Mouse (Mus musculus) intestine, embryonic 16.5 days (tissue): ENCODE data around the gene Gm20388. TPM values are rescaled to one million over a fixed set of nuclear protein-coding genes. Genes with fewer than 3 reads are reported as not detected.

Experiments used
- ATAC-seq: fragments of 200-750 bp; cut with Nextera tagmentation; 2 replicates; pipeline ENCODE4 v1.8.0; 2017; ENCODE audit warnings: moderate TSS enrichment, moderate library complexity
- H3K27ac ChIP-seq: fragments of 300-500 bp; sonication (generic); 2 replicates; pipeline ENCODE4 v1.5.1; 2014; ENCODE audit warnings: mild to moderate bottlenecking, low read length
- H3K27me3 ChIP-seq: fragments of 300-500 bp; sonication (generic); replicated peaks from 2 replicates; pipeline ENCODE4 v1.6.1; 2014; ENCODE audit warnings: low read length, control low read depth, mixed read lengths; ENCODE audit not compliant: control insufficient read depth, insufficient read depth
- H3K36me3 ChIP-seq: fragments of 300-500 bp; sonication (generic); 2 replicates; pipeline ENCODE4 v1.6.1; 2014; ENCODE audit warnings: low read length, control low read depth; ENCODE audit not compliant: control insufficient read depth, insufficient read depth
- H3K4me1 ChIP-seq: fragments of 300-500 bp; sonication (generic); 2 replicates; pipeline ENCODE4 v1.6.1; 2014; ENCODE audit warnings: low read length, control low read depth, mixed read lengths; ENCODE audit not compliant: control insufficient read depth, insufficient read depth
- H3K4me2 ChIP-seq: fragments of 300-500 bp; sonication (generic); 2 replicates; pipeline ENCODE4 v1.6.1; 2014; ENCODE audit warnings: low read depth, low read length, control low read depth
- H3K4me3 ChIP-seq: fragments of 300-500 bp; sonication (generic); 2 replicates; pipeline ENCODE4 v1.5.1; 2014; ENCODE audit warnings: mild to moderate bottlenecking, low read length
- H3K9ac ChIP-seq: fragments of 300-500 bp; sonication (generic); 2 replicates; pipeline ENCODE4 v1.6.1; 2014; ENCODE audit warnings: low read depth, low read length
- H3K9me3 ChIP-seq: fragments of 300-500 bp; sonication (generic); 2 replicates; pipeline ENCODE4 v1.6.1; 2016; ENCODE audit warnings: low read length, control low read depth; ENCODE audit not compliant: control insufficient read depth
- WGBS: fragments of 180-500 bp; shearing (Covaris S2); extraction: QIAGEN DNeasy Blood & Tissue Kit; methylation state at CpG from one replicate; pipeline ENCODE4 v1.1.7; 2014; 5-methylcytosine and 5-hydroxymethylcytosine counted together
- polyA plus RNA-seq: library from polyadenylated mRNA; unstranded; fragments of >200 nt; fragmentation: Nextera tagmentation; extraction: Ambion mirVana; gene quantifications from 2 replicates; pipeline ENCODE4 v1.2.1, GENCODE M21; 2015

Gm20388 gene
- polyA plus RNA-seq, 1 experiment from 2014 or later = 5.8 TPM

- 60% methylated on average over 13 of the region's 13 CpGs for WGBS
- Histone ChIP-seq H3K27ac (no peak overlapping the region), H3K27me3 (no peaks in the 10 kb centered on the region)
Observed at GRCm38 (mm10) chr8:122700628-122701027, 2790.0 kb downstream of the Gm20388 start.

GRCm38 (mm10) chr8:122701441-122702185 is 2791.0 kb downstream of the Gm20388 start:
- H3K4me3 ChIP-seq = no peak overlapping the region
- no peaks in the 10 kb centered on the region for H3K36me3 ChIP-seq
- peaks cover 6% of the 10 kb centered on the region; the same call in 1 of the 2 replicates for H3K4me1 ChIP-seq
- WGBS = 79% methylated on average over 12 of the region's 12 CpGs
- peak overlapping the region; percentile 9; the same call in 1 of the 2 replicates for H3K27ac ChIP-seq
- no peak for ATAC-seq
- no peaks in the 10 kb centered on the region for H3K9me3 ChIP-seq
- no peak overlapping the region for H3K4me2 ChIP-seq
- no peaks in the 10 kb centered on the region for H3K27me3 ChIP-seq
- H3K9ac ChIP-seq = peak overlapping the region; percentile 17; the same call in 1 of the 2 replicates

More at GRCm38 (mm10) chr8:122700628-122701027, 2790.0 kb downstream of the Gm20388 start:
- H3K9me3 ChIP-seq = no peaks in the 10 kb centered on the region
- no peak overlapping the region for H3K4me2 ChIP-seq
- no peak for ATAC-seq
- no peak overlapping the region for H3K9ac ChIP-seq
- no peaks in the 10 kb centered on the region for H3K36me3 ChIP-seq
- peaks cover 6% of the 10 kb centered on the region; the same call in 1 of the 2 replicates for H3K4me1 ChIP-seq
- H3K4me3 ChIP-seq = no peak overlapping the region

DNA sequence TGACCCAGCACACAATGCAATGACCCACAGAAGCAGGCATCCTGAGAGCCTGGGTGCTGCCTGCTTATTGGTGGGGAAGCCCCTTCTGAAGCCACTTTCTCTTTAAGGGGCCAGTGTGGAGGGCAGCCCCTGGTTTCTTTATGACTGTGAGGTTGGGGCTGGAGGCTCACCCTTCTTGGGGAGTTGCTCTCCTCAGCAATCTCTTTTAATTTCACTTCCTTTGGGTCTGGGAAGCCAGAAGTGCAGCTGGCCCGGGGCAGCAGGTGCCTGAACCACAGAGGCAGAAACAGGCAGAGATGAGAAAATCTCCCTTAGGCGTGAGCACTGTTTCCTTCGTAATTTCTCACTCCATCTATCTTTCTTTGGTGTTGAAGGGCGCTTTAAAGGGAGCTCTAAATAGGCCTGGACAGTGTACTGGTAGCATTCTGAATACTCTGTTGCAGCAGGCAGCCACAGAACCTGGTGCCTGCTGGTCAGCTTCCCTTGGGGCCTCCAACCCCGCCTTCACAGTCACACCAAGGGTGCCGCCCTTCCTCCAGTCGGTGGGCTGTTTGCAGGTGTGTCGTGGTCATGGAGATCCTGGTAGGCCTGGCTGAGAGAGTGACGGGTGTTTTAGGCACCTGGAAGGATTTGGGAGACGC is 2791.8 kb downstream of the Gm20388 start:
- Histone ChIP-seq H3K27ac (peak overlapping the region; percentile 9; the same call in 1 of the 2 replicates), H3K27me3 (no peaks in the 10 kb centered on the region; the same call in 1 of the 2 replicates), H3K4me1 (peaks cover 6% of the 10 kb centered on the region; the same call in 1 of the 2 replicates), H3K9me3 (no peaks in the 10 kb centered on the region), H3K36me3 (no peaks in the 10 kb centered on the region), H3K9ac (peak overlapping the region; percentile 17; the same call in 1 of the 2 replicates), H3K4me2 (no peak overlapping the region), H3K4me3 (no peak overlapping the region)
- WGBS = 43% methylated on average over 10 of the region's 10 CpGs
- ATAC-seq = no peak

DNA sequence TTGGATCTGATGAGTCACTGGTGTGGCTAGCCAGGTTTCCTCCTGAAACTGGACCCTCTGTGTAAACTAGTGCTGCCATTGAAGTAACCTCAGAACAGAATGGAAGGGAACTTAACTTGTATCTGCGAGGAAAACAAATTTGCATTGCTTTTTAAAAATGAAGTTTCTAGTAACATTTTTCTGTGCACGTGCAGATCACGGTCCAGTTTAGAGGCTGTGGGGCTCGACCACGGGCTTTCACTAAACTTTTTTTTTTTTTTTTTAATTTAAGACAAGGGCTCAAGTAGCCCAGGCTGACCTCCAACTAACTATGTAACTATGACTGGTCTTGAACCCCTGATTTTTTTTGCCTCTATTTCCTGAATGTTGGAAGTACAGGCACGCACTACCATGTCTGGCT is 2792.3 kb downstream of the Gm20388 start:
- H3K27me3 ChIP-seq = no peaks in the 10 kb centered on the region; the same call in 1 of the 2 replicates
- no peak overlapping the region for H3K4me2 ChIP-seq
- no peak overlapping the region for H3K27ac ChIP-seq
- H3K9ac ChIP-seq = peak overlapping the region; percentile 17; the same call in 1 of the 2 replicates
- ATAC-seq = no peak
- 83% methylated on average over 6 of the region's 6 CpGs for WGBS
- peaks cover 6% of the 10 kb centered on the region; the same call in 1 of the 2 replicates for H3K4me1 ChIP-seq
- H3K9me3 ChIP-seq = no peaks in the 10 kb centered on the region
- no peak overlapping the region for H3K4me3 ChIP-seq
- no peaks in the 10 kb centered on the region for H3K36me3 ChIP-seq

DNA sequence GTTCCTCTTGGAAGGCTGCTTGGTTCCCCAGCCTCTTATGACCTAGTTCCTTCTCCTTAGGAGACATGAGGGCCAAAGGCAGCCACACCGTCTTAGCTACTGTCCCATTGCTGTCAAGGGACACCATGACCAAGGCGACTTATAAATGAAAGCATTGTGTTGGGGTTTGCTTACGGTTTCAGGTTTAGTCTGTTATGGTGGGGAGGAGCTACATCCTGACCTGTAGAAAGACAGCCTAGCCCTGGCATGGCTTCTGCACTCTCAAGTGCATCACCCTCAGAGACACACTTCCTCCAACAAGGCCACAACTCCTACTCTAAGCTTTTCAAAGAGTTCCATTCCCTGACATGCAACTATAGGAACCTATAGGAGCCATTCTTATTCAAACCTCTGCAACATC is 2794.0 kb downstream of the Gm20388 start:
- no peak overlapping the region for H3K4me2 ChIP-seq
- H3K4me1 ChIP-seq = peaks cover 3% of the 10 kb centered on the region; the same call in 1 of the 2 replicates
- no peak overlapping the region for H3K27ac ChIP-seq
- H3K9ac ChIP-seq = no peak overlapping the region
- H3K9me3 ChIP-seq = no peaks in the 10 kb centered on the region
- H3K27me3 ChIP-seq = no peaks in the 10 kb centered on the region; the same call in 1 of the 2 replicates
- 92% methylated on average over 3 of the region's 3 CpGs for WGBS
- no peak overlapping the region for H3K4me3 ChIP-seq
- H3K36me3 ChIP-seq = no peaks in the 10 kb centered on the region
- ATAC-seq = no peak

GRCm38 (mm10) chr8:122705901-122706561 is 2795.4 kb downstream of the Gm20388 start:
- Histone ChIP-seq H3K27ac (no peak overlapping the region), H3K9ac (no peak overlapping the region), H3K36me3 (no peaks in the 10 kb centered on the region), H3K9me3 (no peaks in the 10 kb centered on the region), H3K4me1 (peaks cover 3% of the 10 kb centered on the region; the same call in 1 of the 2 replicates), H3K27me3 (no peaks in the 10 kb centered on the region; the same call in 1 of the 2 replicates), H3K4me3 (no peak overlapping the region), H3K4me2 (no peak overlapping the region)
- WGBS = 44% methylated on average over 12 of the region's 12 CpGs
- no peak for ATAC-seq

DNA sequence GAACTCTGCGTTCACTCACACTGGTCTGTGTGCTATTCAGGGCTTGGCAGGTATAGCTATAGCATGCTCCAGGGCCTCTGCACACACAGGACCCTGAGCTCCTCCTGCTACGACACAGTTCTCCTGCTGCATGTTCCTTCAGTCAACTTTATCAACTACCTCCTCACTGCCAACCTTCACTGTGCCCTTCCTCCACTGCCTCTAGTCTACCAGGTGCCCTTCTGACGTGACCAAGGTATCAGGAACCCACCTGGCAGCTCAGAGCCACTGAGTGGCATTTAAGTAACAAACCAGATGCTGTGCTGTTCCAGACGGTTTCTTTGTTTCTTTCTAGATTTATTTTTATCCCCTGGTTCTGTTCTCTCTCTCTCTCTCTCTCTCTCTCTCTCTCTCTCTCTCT is 2796.5 kb downstream of the Gm20388 start:
- no peaks in the 10 kb centered on the region for H3K36me3 ChIP-seq
- no peak overlapping the region for H3K4me2 ChIP-seq
- no peaks in the 10 kb centered on the region; the same call in 1 of the 2 replicates for H3K27me3 ChIP-seq
- WGBS = 62% methylated on average over 4 of the region's 4 CpGs
- H3K4me1 ChIP-seq = peaks cover 3% of the 10 kb centered on the region; the same call in 1 of the 2 replicates
- H3K27ac ChIP-seq = no peak overlapping the region
- H3K4me3 ChIP-seq = no peak overlapping the region
- no peak overlapping the region for H3K9ac ChIP-seq
- no peaks in the 10 kb centered on the region for H3K9me3 ChIP-seq
- ATAC-seq = no peak

- no peak overlapping the region for H3K9ac ChIP-seq
- no peak for ATAC-seq
- no peak overlapping the region for H3K4me3 ChIP-seq
- H3K36me3 ChIP-seq = no peaks in the 10 kb centered on the region
- no peak overlapping the region for H3K4me2 ChIP-seq
- no peaks in the 10 kb centered on the region; the same call in 1 of the 2 replicates for H3K27me3 ChIP-seq
- 44% methylated on average over 26 of the region's 26 CpGs for WGBS
- H3K4me1 ChIP-seq = no peaks in the 10 kb centered on the region; the same call in 1 of the 2 replicates
- H3K9me3 ChIP-seq = no peaks in the 10 kb centered on the region
- H3K27ac ChIP-seq = no peak overlapping the region
Observed at GRCm38 (mm10) chr8:122709340-122710111, 2798.9 kb downstream of the Gm20388 start.
